10 mouse cellular contexts compared by ENCODE assay signal in genomic region chr6:51905659-51906058, GRCm38 (mm10).
DNase-seq lines count a peak whose midpoint lies in the region; ATAC-seq and TF ChIP-seq lines count a peak whose summit lies in the region.
"Had no signal": no experiment of that assay in that cellular context is flagged by ENCODE, and none has a peak within 500 bp of the region (broad histone marks: within the 10 kb centered on the region; RNA-seq: fewer than 3 reads in every experiment).

No protein-coding gene starts in this region.

- TF ChIP-seq CTCF in lung, postnatal 0 days (IDR thresholded peaks at IDR 0.05), result no peak

- no peaks in the 10 kb centered on the region for H3K27me3 ChIP-seq in embryonic facial prominence, embryonic 15.5 days
- H3K27me3 ChIP-seq in lung, postnatal 0 days (replicated peaks; ENCODE audit: insufficient read depth, low read length), result no peaks in the 10 kb centered on the region
- H3K27me3 ChIP-seq: liver, embryonic 12.5 days had no signal

- H3K9ac ChIP-seq in embryonic facial prominence, embryonic 15.5 days, result no peak overlapping the region
- no peak overlapping the region for H3K9ac ChIP-seq in lung, postnatal 0 days (replicated peaks; ENCODE audit: low read depth)
- H3K9ac ChIP-seq: liver, embryonic 12.5 days had no signal

- TF ChIP-seq EP300 in lung, postnatal 0 days (IDR thresholded peaks at IDR 0.05), result no peak

- no peak overlapping the region for H3K4me2 ChIP-seq in embryonic facial prominence, embryonic 15.5 days (replicated peaks)
- H3K4me2 ChIP-seq in lung, postnatal 0 days (replicated peaks; ENCODE audit: low read depth, low read length), result no peak overlapping the region
- H3K4me2 ChIP-seq: liver, embryonic 12.5 days had no signal

- H3K9me3 ChIP-seq in embryonic facial prominence, embryonic 15.5 days (replicated peaks), result no peaks in the 10 kb centered on the region
- H3K9me3 ChIP-seq in lung, postnatal 0 days (ENCODE audit: low read length), result no peaks in the 10 kb centered on the region
- H3K9me3 ChIP-seq: liver, embryonic 12.5 days had no signal

- no peaks in the 10 kb centered on the region for H3K36me3 ChIP-seq in embryonic facial prominence, embryonic 15.5 days
- H3K36me3 ChIP-seq in lung, postnatal 0 days (ENCODE audit: insufficient read depth, low read length), result no peaks in the 10 kb centered on the region

- no peak overlapping the region for H3K4me3 ChIP-seq in embryonic facial prominence, embryonic 15.5 days (replicated peaks)
- H3K4me3 ChIP-seq in lung, postnatal 0 days (ENCODE audit: low read depth, low read length), result no peak overlapping the region
- H3K4me3 ChIP-seq: liver, embryonic 12.5 days had no signal

- peak overlapping the region; percentile 34; the same call in 1 of the 2 replicates for H3K27ac ChIP-seq in embryonic facial prominence, embryonic 15.5 days (replicated peaks)
- H3K27ac ChIP-seq in lung, postnatal 0 days (ENCODE audit: low read length), result peak overlapping the region; percentile 43; the same call in 1 of the 2 replicates
- H3K27ac ChIP-seq: liver, embryonic 12.5 days had no signal

- DNase-seq in embryo, embryonic 11 days, result peak; percentile 47
- no peak for DNase-seq in embryo, embryonic 9.5 days (ENCODE audit: extremely low spot score)
- DNase-seq in kidney, postnatal 4 days, result peak; percentile 24 to 45
- DNase-seq in kidney, adult 9 months, result no peak
- DNase-seq in lung, postnatal 0 days (ENCODE audit: low spot score), result peak; percentile 76
- DNase-seq in frontal cortex, postnatal 25 days (ENCODE audit: low spot score in 2 of 2), result no peak
- no peak for DNase-seq in gastrocnemius, postnatal 36 days
- DNase-seq: gastrocnemius, postnatal 25 days had no signal

- peaks cover 9% of the 10 kb centered on the region for H3K4me1 ChIP-seq in embryonic facial prominence, embryonic 15.5 days
- no peaks in the 10 kb centered on the region for H3K4me1 ChIP-seq in lung, postnatal 0 days (ENCODE audit: insufficient read depth, low read depth, low read length)

- intact Hi-C loops in gastrocnemius, postnatal 36 days (cut with DNase I), result no loop called here

- peak; percentile 57; the same call in 1 of the 2 replicates for ATAC-seq in embryonic facial prominence, embryonic 15.5 days (ENCODE audit: insufficient number of reproducible peaks, low FRiP score, low TSS enrichment, low read depth)
- peak; percentile 75 for ATAC-seq in lung, postnatal 0 days
- ATAC-seq: liver, embryonic 12.5 days had no signal

- WGBS in embryonic facial prominence, embryonic 15.5 days, result 10% methylated on average over 4 of the region's 4 CpGs
- WGBS in lung, postnatal 0 days, result 29% methylated on average over 4 of the region's 4 CpGs

Comparison
In these comparisons a context has a peak if more than half of its experiments do, and no peak if none do; other contexts are left out.
1. DNase-seq: peak in embryo, embryonic 11 days (single experiment), kidney, postnatal 4 days (2 of 2) and lung, postnatal 0 days (single experiment); none in embryo, embryonic 9.5 days (single experiment), kidney, adult 9 months (single experiment), frontal cortex, postnatal 25 days (0 of 2) and gastrocnemius, postnatal 36 days (0 of 2).